In the genomic region with DNA sequence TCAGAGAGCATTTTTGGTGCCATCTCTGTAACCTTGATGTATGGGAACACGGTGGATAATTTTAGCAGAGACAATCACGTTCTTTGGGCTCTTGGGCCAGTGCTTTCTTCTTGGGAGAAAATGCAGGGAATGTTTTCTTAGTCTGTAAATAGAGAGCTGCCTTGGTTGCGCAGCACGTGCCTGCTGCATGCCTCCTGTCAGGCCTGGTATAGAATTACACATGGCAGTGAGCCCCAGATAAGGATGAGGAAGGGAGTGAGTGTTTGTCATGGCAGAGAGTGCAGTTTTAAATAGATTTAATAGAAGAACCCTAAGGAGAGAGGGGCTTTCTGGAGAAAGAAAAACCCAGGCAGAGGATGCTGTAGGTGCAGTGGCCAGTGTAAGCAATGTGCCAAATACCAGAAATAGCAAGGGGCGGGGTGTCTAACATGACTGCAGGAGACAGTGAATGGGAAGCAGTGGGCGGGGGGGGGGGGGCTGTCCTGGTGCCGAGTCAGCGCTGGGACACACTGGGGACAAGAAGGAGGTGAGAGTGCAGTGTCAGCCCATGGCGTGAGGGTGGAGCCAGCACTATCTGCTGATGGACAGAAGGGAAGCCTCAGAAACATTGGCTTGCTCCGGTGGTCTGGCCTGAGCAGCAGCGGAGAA, we compare ENCODE assay signal across 17 mouse cellular contexts. TPM values are rescaled to one million over a fixed set of nuclear protein-coding genes. Genes with fewer than 3 reads are reported as not detected.
DNase-seq lines count a peak whose midpoint lies in the region; ATAC-seq lines count a peak whose summit lies in the region.
"Had no signal": no experiment of that assay in that cellular context is flagged by ENCODE, and none has a peak within 500 bp of the region (broad histone marks: within the 10 kb centered on the region; RNA-seq: fewer than 3 reads in every experiment).

No protein-coding gene starts in this region.

- peak overlapping the region; percentile 29 for H3K4me2 ChIP-seq in heart, embryonic 11.5 days
- no peak overlapping the region; the same call in 1 of the 2 replicates for H3K4me2 ChIP-seq in liver, embryonic 11.5 days
- H3K4me2 ChIP-seq: hindbrain, embryonic 14.5 days; limb, embryonic 12.5 days; midbrain, embryonic 12.5 days had no signal

- H3K9ac ChIP-seq in heart, embryonic 11.5 days (ENCODE audit: low read depth, low read length): peak overlapping the region; percentile 28; the same call in 1 of the 2 replicates
- H3K9ac ChIP-seq in liver, embryonic 11.5 days (ENCODE audit: low read depth, low read length): no peak overlapping the region
- H3K9ac ChIP-seq: hindbrain, embryonic 14.5 days; limb, embryonic 12.5 days; midbrain, embryonic 12.5 days had no signal

- H3K4me3 ChIP-seq in heart, embryonic 11.5 days (ENCODE audit: low read depth, low read length): no peak overlapping the region
- no peak overlapping the region for H3K4me3 ChIP-seq in embryonic facial prominence, embryonic 10.5 days
- H3K4me3 ChIP-seq in liver, embryonic 11.5 days (ENCODE audit: low read depth, low read length): no peak overlapping the region
- H3K4me3 ChIP-seq in midbrain, embryonic 10.5 days: no peak overlapping the region
- H3K4me3 ChIP-seq: erythroblast, embryonic 14.5 days; layer of hippocampus, adult 2 months; limb, embryonic 12.5 days; midbrain, embryonic 12.5 days had no signal

- ATAC-seq in heart, embryonic 11.5 days (replicated peaks; ENCODE audit: insufficient number of reproducible peaks, low FRiP score, low TSS enrichment): peak; percentile 41; the same call in 1 of the 2 replicates
- peak; percentile 16; the same call in 1 of the 2 replicates for ATAC-seq in liver, embryonic 11.5 days (replicated peaks; ENCODE audit: low FRiP score)

- H3K27ac ChIP-seq in heart, embryonic 11.5 days (ENCODE audit: low read depth, low read length): peak overlapping the region; percentile 70
- peak overlapping the region; percentile 37; the same call in 1 of the 2 replicates for H3K27ac ChIP-seq in embryonic facial prominence, embryonic 10.5 days (replicated peaks)
- H3K27ac ChIP-seq in liver, embryonic 11.5 days (ENCODE audit: low read depth, low read length): no peak overlapping the region
- H3K27ac ChIP-seq in midbrain, embryonic 10.5 days (replicated peaks): no peak overlapping the region
- H3K27ac ChIP-seq: hindbrain, embryonic 14.5 days; layer of hippocampus, adult 2 months; limb, embryonic 12.5 days; midbrain, embryonic 12.5 days had no signal

- H3K36me3 ChIP-seq in heart, embryonic 11.5 days (ENCODE audit: control insufficient read depth, insufficient read depth, low read length): 0 out of 2 replicates have a peak, but pooled peaks cover 3% of the 10 kb centered on the region
- peaks cover 6% of the 10 kb centered on the region for H3K36me3 ChIP-seq in embryonic facial prominence, embryonic 10.5 days (replicated peaks)
- no peaks in the 10 kb centered on the region for H3K36me3 ChIP-seq in liver, embryonic 11.5 days (ENCODE audit: control insufficient read depth, insufficient read depth, low read length)
- peaks cover 15% of the 10 kb centered on the region for H3K36me3 ChIP-seq in midbrain, embryonic 10.5 days
- H3K36me3 ChIP-seq: limb, embryonic 12.5 days; midbrain, embryonic 12.5 days had no signal

- H3K27me3 ChIP-seq in heart, embryonic 11.5 days (ENCODE audit: control insufficient read depth, insufficient read depth, low read length): no peaks in the 10 kb centered on the region
- H3K27me3 ChIP-seq in embryonic facial prominence, embryonic 10.5 days (replicated peaks; ENCODE audit: low read depth, poor library complexity, severe bottlenecking): no peaks in the 10 kb centered on the region
- no peaks in the 10 kb centered on the region for H3K27me3 ChIP-seq in liver, embryonic 11.5 days (replicated peaks; ENCODE audit: control insufficient read depth, insufficient read depth, low read length)
- H3K27me3 ChIP-seq in midbrain, embryonic 10.5 days (ENCODE audit: low read depth, poor library complexity, severe bottlenecking): no peaks in the 10 kb centered on the region
- H3K27me3 ChIP-seq: limb, embryonic 12.5 days had no signal

- H3K4me1 ChIP-seq in heart, embryonic 11.5 days (ENCODE audit: control insufficient read depth, insufficient read depth, low read length): peaks cover 62% of the 10 kb centered on the region
- peaks cover 55% of the 10 kb centered on the region for H3K4me1 ChIP-seq in embryonic facial prominence, embryonic 10.5 days
- H3K4me1 ChIP-seq in liver, embryonic 11.5 days (replicated peaks; ENCODE audit: control insufficient read depth, insufficient read depth, low read length): peaks cover 21% of the 10 kb centered on the region
- H3K4me1 ChIP-seq in midbrain, embryonic 10.5 days: peaks cover 46% of the 10 kb centered on the region

- 8% methylated on average over 11 of the region's 11 CpGs for WGBS in heart, embryonic 11.5 days (ENCODE audit: insufficient replicate concordance)
- 58% methylated on average over 9 of the region's 11 CpGs for WGBS in embryonic facial prominence, embryonic 10.5 days
- WGBS in liver, embryonic 11.5 days: 29% methylated on average over 11 of the region's 11 CpGs
- 74% methylated on average over 8 of the region's 11 CpGs for WGBS in midbrain, embryonic 10.5 days

- DNase-seq in heart, adult 8-10 months (ENCODE audit: low spot score): no peak
- DNase-seq in left cerebral cortex, postnatal 14 days (ENCODE audit: low spot score in 2 of 2): peak; percentile 40 to 63
- no peak for DNase-seq in left cerebral cortex, adult 18-20 months (ENCODE audit: low spot score in 2 of 2)
- DNase-seq in embryonic facial prominence, embryonic 10.5 days (ENCODE audit: low spot score): no peak
- no peak for DNase-seq in liver, embryonic 11.5 days (ENCODE audit: low spot score)
- DNase-seq in thymus, adult 18-20 months: no peak
- DNase-seq in midbrain, embryonic 10.5 days (ENCODE audit: low spot score): no peak
- DNase-seq: B cell, adult 2 months; cerebellum, postnatal 14 days; right cerebral cortex, postnatal 4 days had no signal

- H3K9me3 ChIP-seq in heart, embryonic 11.5 days (replicated peaks; ENCODE audit: control insufficient read depth, low read length): no peaks in the 10 kb centered on the region
- H3K9me3 ChIP-seq in embryonic facial prominence, embryonic 10.5 days: no peaks in the 10 kb centered on the region
- H3K9me3 ChIP-seq in liver, embryonic 11.5 days (ENCODE audit: control insufficient read depth, low read length): no peaks in the 10 kb centered on the region
- H3K9me3 ChIP-seq in midbrain, embryonic 10.5 days (replicated peaks): no peaks in the 10 kb centered on the region
- H3K9me3 ChIP-seq: limb, embryonic 12.5 days; midbrain, embryonic 12.5 days had no signal

- intact Hi-C loops in left cerebral cortex, postnatal 14 days (cut with DNase I): no loop called here

RNA-seq across cellular contexts. Expression of a gene that starts 43.2 kb away (rescaled TPM):
- polyA plus RNA-seq in heart, embryonic 11.5 days (2014; fragmentation: Nextera tagmentation; extraction: Ambion mirVana): 17.3 and 18.3 TPM in 2 replicates
- total RNA-seq in heart, adult 8-10 months (2022): 1 to 10 TPM; 1.8 to 2.3 (median 2.0) TPM
- 10 to 100 TPM; 19.7 to 25.5 TPM for total RNA-seq in left cerebral cortex, postnatal 14 days (2021)
- total RNA-seq in left cerebral cortex, adult 18-20 months (2021): 10 to 100 TPM; 13.0 to 13.8 TPM
- 43.5 and 49.7 TPM in 2 replicates for polyA plus RNA-seq in embryonic facial prominence, embryonic 10.5 days (2016; fragmentation: Nextera tagmentation; extraction: Ambion mirVana)
- 9.5 and 12.7 TPM in 2 replicates for polyA plus RNA-seq in liver, embryonic 11.5 days (2014; fragmentation: Nextera tagmentation; extraction: Ambion mirVana)
- 72.3 and 80.1 TPM in 2 replicates for polyA plus RNA-seq in midbrain, embryonic 10.5 days (2016; fragmentation: Nextera tagmentation; extraction: Ambion mirVana)
- total RNA-seq: MEL had no signal
- polyA plus RNA-seq: erythroblast, embryonic 14.5 days had no signal

Comparison
In these comparisons a context has a peak if more than half of its experiments do, and no peak if none do; other contexts are left out.
1. DNase-seq: peak in left cerebral cortex, postnatal 14 days (2 of 2); none in heart, adult 8-10 months (single experiment), left cerebral cortex, adult 18-20 months (0 of 2), embryonic facial prominence, embryonic 10.5 days (single experiment), liver, embryonic 11.5 days (single experiment), thymus, adult 18-20 months (0 of 2) and midbrain, embryonic 10.5 days (single experiment).
2. H3K27ac ChIP-seq: peak in heart, embryonic 11.5 days (single experiment) and embryonic facial prominence, embryonic 10.5 days (single experiment); none in liver, embryonic 11.5 days (single experiment) and midbrain, embryonic 10.5 days (single experiment).